Mouse (Mus musculus) forebrain, embryonic 11.5 days (tissue): Measurements from ENCODE around the gene Actrt2. TPM values are rescaled to one million over a fixed set of nuclear protein-coding genes. Genes with fewer than 3 reads are reported as not detected.
A peak's percentile ranks its signal among the peaks of the same experiment; 100 is the strongest.

Source experiments
- ATAC-seq: fragments of 200-750 bp; cut with Nextera tagmentation; replicated peaks from 2 replicates; pipeline ENCODE4 v1.8.0; 2017; ENCODE audit warnings: moderate TSS enrichment; ENCODE audit not compliant: low FRiP score
- DNase-seq: peaks from one replicate; pipeline ENCODE4 v3.0.0-alpha.2; 2017; ENCODE audit warnings: low spot score
- H3K27ac ChIP-seq: fragments of 300-500 bp; sonication (generic); 2 replicates; pipeline ENCODE4 v1.5.1; 2014; ENCODE audit warnings: low read depth, low read length
- H3K27me3 ChIP-seq: fragments of 300-500 bp; sonication (generic); 2 replicates; pipeline ENCODE4 v1.6.1; 2014; ENCODE audit warnings: mild to moderate bottlenecking, low read length, mixed read lengths; ENCODE audit not compliant: control insufficient read depth, insufficient read depth
- H3K36me3 ChIP-seq: fragments of 300-500 bp; sonication (generic); 2 replicates; pipeline ENCODE4 v1.6.1; 2014; ENCODE audit warnings: mild to moderate bottlenecking, low read length, moderate library complexity, mixed read lengths; ENCODE audit not compliant: control insufficient read depth, insufficient read depth
- H3K4me1 ChIP-seq: fragments of 300-500 bp; sonication (generic); replicated peaks from 2 replicates; pipeline ENCODE4 v1.6.1; 2014; ENCODE audit warnings: low read length, mixed read lengths; ENCODE audit not compliant: control insufficient read depth, insufficient read depth
- H3K4me2 ChIP-seq: fragments of 300-500 bp; sonication (generic); 2 replicates; pipeline ENCODE4 v1.6.1; 2014; ENCODE audit warnings: low read depth, mild to moderate bottlenecking, low read length, moderate library complexity, mixed read lengths; ENCODE audit not compliant: severe bottlenecking
- H3K4me3 ChIP-seq: fragments of 300-500 bp; sonication (generic); 2 replicates; pipeline ENCODE4 v1.5.1; 2014; ENCODE audit warnings: low read depth, low read length
- H3K9ac ChIP-seq: fragments of 300-500 bp; sonication (generic); 2 replicates; pipeline ENCODE4 v1.6.1; 2014; ENCODE audit warnings: low read length
- H3K9me3 ChIP-seq: fragments of 300-500 bp; sonication (generic); 2 replicates; pipeline ENCODE4 v1.6.1; 2016; ENCODE audit warnings: low read length, mixed read lengths; ENCODE audit not compliant: control insufficient read depth
- WGBS: fragments of 180-500 bp; shearing (Covaris S2); extraction: QIAGEN DNeasy Blood & Tissue Kit; methylation state at CpG from one replicate; pipeline ENCODE4 v1.1.7; 2014; 5-methylcytosine and 5-hydroxymethylcytosine counted together
- polyA plus RNA-seq: library from polyadenylated mRNA; unstranded; fragments of >200 nt; fragmentation: Nextera tagmentation; extraction: Ambion mirVana; gene quantifications from 2 replicates; pipeline ENCODE4 v1.2.1, GENCODE M21; 2014

Actrt2 gene
- polyA plus RNA-seq, 1 experiment from 2014 or later, result not detected

GRCm38 (mm10) chr4:154638320-154638886 lies 29.3 kb downstream of the Actrt2 start:
- Histone ChIP-seq H3K9ac (peak overlapping the region; percentile 96), H3K9me3 (no peaks in the 10 kb centered on the region), H3K27ac (0 out of 2 replicates have a peak overlapping the region, but pooled peaks have one; percentile 26), H3K4me3 (peak overlapping the region; percentile 78), H3K4me1 (peaks cover 25% of the 10 kb centered on the region), H3K36me3 (no peaks in the 10 kb centered on the region), H3K4me2 (peak overlapping the region; percentile 93), H3K27me3 (peaks cover 51% of the 10 kb centered on the region)
- 2% methylated on average over 15 of the region's 15 CpGs for WGBS
- ATAC-seq (no peak), DNase-seq (no peak)

GRCm38 (mm10) chr4:154637468-154638319 lies 30.0 kb downstream of the Actrt2 start:
- under 1% methylated on average over 65 of the region's 73 CpGs for WGBS
- H3K4me3 ChIP-seq, result peak overlapping the region; percentile 78
- no peaks in the 10 kb centered on the region for H3K9me3 ChIP-seq
- H3K27ac ChIP-seq, result peak overlapping the region; percentile 94
- ATAC-seq (no peak), DNase-seq (peak; percentile 77)
- peak overlapping the region; percentile 96 for H3K9ac ChIP-seq
- H3K4me1 ChIP-seq, result peaks cover 30% of the 10 kb centered on the region
- H3K4me2 ChIP-seq, result peak overlapping the region; percentile 93
- no peaks in the 10 kb centered on the region for H3K36me3 ChIP-seq
- H3K27me3 ChIP-seq, result peaks cover 47% of the 10 kb centered on the region

GRCm38 (mm10) chr4:154636721-154637311 lies 30.9 kb downstream of the Actrt2 start, which contains the start of gene Prdm16:
Gene Prdm16, minus strand, starts transcription at chr4:154636873.
- ATAC-seq (peak; percentile 57), DNase-seq (peak; percentile 90)
- Histone ChIP-seq H3K9ac (peak within 1 kb of the TSS; percentile 96), H3K9me3 (no peaks in the 10 kb centered on the region), H3K27me3 (peaks cover 41% of the 10 kb centered on the region), H3K27ac (peak within 1 kb of the TSS; percentile 94), H3K36me3 (no peaks in the 10 kb centered on the region), H3K4me1 (peaks cover 31% of the 10 kb centered on the region), H3K4me3 (peak within 1 kb of the TSS; percentile 78), H3K4me2 (peak within 1 kb of the TSS; percentile 93)
- under 1% methylated on average over 47 of the region's 47 CpGs for WGBS

DNA sequence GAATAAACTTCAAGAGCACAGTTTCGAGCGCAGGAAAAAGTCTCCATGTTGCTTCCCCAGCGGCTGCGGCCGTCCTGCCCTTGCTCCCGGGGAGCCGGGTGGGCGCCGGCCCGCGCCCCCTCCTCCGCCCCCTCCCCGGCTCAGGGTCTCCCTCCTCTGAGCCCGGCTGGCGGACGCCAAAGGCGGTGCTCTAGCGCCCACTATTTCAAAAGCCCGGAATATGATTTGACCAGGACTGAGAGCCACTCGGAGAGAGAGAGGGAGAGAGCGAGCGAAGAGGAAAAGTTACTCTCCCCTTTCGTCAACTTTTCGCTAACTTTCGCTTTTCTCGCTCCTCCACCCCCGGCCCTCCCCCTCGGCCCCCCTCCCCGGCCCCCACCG lies 31.6 kb downstream of the Actrt2 start:
- ATAC-seq (peak; percentile 68), DNase-seq (no peak)
- WGBS, result under 1% methylated on average over 27 of the region's 30 CpGs
- Histone ChIP-seq H3K27ac (peak overlapping the region; percentile 94), H3K9ac (peak overlapping the region; percentile 96), H3K36me3 (no peaks in the 10 kb centered on the region), H3K4me2 (peak overlapping the region; percentile 93), H3K4me1 (peaks cover 28% of the 10 kb centered on the region), H3K27me3 (peaks cover 39% of the 10 kb centered on the region), H3K9me3 (no peaks in the 10 kb centered on the region), H3K4me3 (peak overlapping the region; percentile 78)

- Histone ChIP-seq H3K4me1 (peaks cover 26% of the 10 kb centered on the region), H3K27ac (peak overlapping the region; percentile 94), H3K9me3 (no peaks in the 10 kb centered on the region), H3K36me3 (no peaks in the 10 kb centered on the region), H3K4me2 (peak overlapping the region; percentile 93), H3K4me3 (peak overlapping the region; percentile 78), H3K9ac (peak overlapping the region; percentile 96), H3K27me3 (peaks cover 33% of the 10 kb centered on the region)
- peak; percentile 86 for DNase-seq
- WGBS, result under 1% methylated on average over 93 of the region's 94 CpGs
- ATAC-seq, result peak; percentile 22
These were observed 32.2 kb downstream of the Actrt2 start for GRCm38 (mm10) chr4:154635241-154636052.

DNA sequence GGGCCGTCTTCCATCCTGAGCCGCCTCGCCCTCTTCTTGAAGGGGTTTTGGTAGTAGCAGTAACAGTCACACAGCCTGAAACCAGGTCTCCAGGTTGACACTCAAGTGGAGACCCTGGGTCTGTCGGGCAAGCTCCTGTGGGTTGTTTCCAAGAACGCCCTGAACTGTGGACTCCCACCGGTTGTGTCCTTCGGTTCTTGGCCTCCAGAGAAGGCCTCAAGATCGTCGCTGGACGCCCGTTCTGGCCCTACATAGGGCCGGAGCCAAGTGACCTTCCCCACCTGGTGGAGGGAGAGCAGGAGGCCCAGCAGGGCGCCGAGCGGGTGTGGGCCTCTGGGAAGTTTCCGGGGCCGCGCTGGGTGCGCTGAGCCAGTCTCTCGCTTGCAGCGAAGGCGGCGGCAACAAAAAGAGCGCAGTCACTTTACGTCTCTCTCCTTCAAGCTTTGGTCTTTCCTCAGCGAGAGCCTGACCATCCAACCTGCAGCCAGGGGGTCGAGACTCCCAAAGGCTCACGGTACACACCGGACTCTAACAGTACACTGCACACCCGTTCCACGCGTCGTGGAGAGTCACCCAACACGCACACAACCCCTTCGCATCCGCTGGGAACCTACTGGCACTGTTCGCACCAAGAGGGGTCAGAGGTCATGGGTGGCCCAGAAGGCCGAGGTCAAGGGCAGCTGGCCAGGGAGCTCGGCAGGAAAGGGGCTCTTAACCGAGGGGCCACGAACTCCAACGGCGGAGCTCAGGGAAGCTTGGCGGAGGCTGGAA lies 33.0 kb downstream of the Actrt2 start:
- Histone ChIP-seq H3K4me2 (peak overlapping the region; percentile 93), H3K4me1 (peaks cover 25% of the 10 kb centered on the region), H3K36me3 (no peaks in the 10 kb centered on the region), H3K4me3 (peak overlapping the region; percentile 78), H3K27ac (peak overlapping the region; percentile 94), H3K9me3 (no peaks in the 10 kb centered on the region), H3K27me3 (peaks cover 25% of the 10 kb centered on the region), H3K9ac (peak overlapping the region; percentile 96)
- WGBS, result 4% methylated on average over 44 of the region's 44 CpGs
- no peak for DNase-seq
- ATAC-seq, result no peak

DNA sequence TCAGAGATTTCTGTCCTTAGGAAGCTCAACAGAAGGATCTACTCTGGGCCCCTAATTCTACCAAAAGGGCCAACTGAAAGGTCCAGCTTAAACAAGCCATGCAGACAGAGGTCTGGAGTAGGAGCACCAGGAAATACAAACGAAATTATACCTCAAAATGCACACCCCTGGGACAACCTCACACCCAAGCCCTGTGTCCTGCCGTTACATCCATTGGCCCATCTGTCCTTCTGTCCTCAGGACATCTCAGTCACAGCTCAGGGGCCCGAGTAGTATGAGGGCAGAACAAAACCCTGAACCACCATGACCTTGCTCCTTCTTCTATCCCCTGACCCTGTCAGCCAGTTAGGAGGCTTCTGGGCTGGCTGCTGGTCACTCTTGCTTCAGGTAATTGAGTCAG lies 33.7 kb downstream of the Actrt2 start:
- Histone ChIP-seq H3K9ac (peak overlapping the region; percentile 96), H3K27me3 (peaks cover 21% of the 10 kb centered on the region), H3K36me3 (no peaks in the 10 kb centered on the region), H3K9me3 (no peaks in the 10 kb centered on the region), H3K27ac (no peak overlapping the region), H3K4me2 (peak overlapping the region; percentile 93), H3K4me1 (peaks cover 30% of the 10 kb centered on the region), H3K4me3 (peak overlapping the region; percentile 78)
- DNase-seq, result no peak
- ATAC-seq, result no peak
- 23% methylated on average over 3 of the region's 3 CpGs for WGBS
